Mouse (Mus musculus) intestine, embryonic 16.5 days (tissue): ENCODE data around the gene Rgs6. TPM values are rescaled to one million over a fixed set of nuclear protein-coding genes. Genes with fewer than 3 reads are reported as not detected.

Experiments used
- ATAC-seq: fragments of 200-750 bp; cut with Nextera tagmentation; 2 replicates; pipeline ENCODE4 v1.8.0; 2017; ENCODE audit warnings: moderate TSS enrichment, moderate library complexity
- H3K27ac ChIP-seq: fragments of 300-500 bp; sonication (generic); 2 replicates; pipeline ENCODE4 v1.5.1; 2014; ENCODE audit warnings: mild to moderate bottlenecking, low read length
- H3K27me3 ChIP-seq: fragments of 300-500 bp; sonication (generic); replicated peaks from 2 replicates; pipeline ENCODE4 v1.6.1; 2014; ENCODE audit warnings: low read length, control low read depth, mixed read lengths; ENCODE audit not compliant: control insufficient read depth, insufficient read depth
- H3K36me3 ChIP-seq: fragments of 300-500 bp; sonication (generic); 2 replicates; pipeline ENCODE4 v1.6.1; 2014; ENCODE audit warnings: low read length, control low read depth; ENCODE audit not compliant: control insufficient read depth, insufficient read depth
- H3K4me1 ChIP-seq: fragments of 300-500 bp; sonication (generic); 2 replicates; pipeline ENCODE4 v1.6.1; 2014; ENCODE audit warnings: low read length, control low read depth, mixed read lengths; ENCODE audit not compliant: control insufficient read depth, insufficient read depth
- H3K4me2 ChIP-seq: fragments of 300-500 bp; sonication (generic); 2 replicates; pipeline ENCODE4 v1.6.1; 2014; ENCODE audit warnings: low read depth, low read length, control low read depth
- H3K4me3 ChIP-seq: fragments of 300-500 bp; sonication (generic); 2 replicates; pipeline ENCODE4 v1.5.1; 2014; ENCODE audit warnings: mild to moderate bottlenecking, low read length
- H3K9ac ChIP-seq: fragments of 300-500 bp; sonication (generic); 2 replicates; pipeline ENCODE4 v1.6.1; 2014; ENCODE audit warnings: low read depth, low read length
- H3K9me3 ChIP-seq: fragments of 300-500 bp; sonication (generic); 2 replicates; pipeline ENCODE4 v1.6.1; 2016; ENCODE audit warnings: low read length, control low read depth; ENCODE audit not compliant: control insufficient read depth
- WGBS: fragments of 180-500 bp; shearing (Covaris S2); extraction: QIAGEN DNeasy Blood & Tissue Kit; methylation state at CpG from one replicate; pipeline ENCODE4 v1.1.7; 2014; 5-methylcytosine and 5-hydroxymethylcytosine counted together
- polyA plus RNA-seq: library from polyadenylated mRNA; unstranded; fragments of >200 nt; fragmentation: Nextera tagmentation; extraction: Ambion mirVana; gene quantifications from 2 replicates; pipeline ENCODE4 v1.2.1, GENCODE M21; 2015

Rgs6 gene
- polyA plus RNA-seq, 1 experiment from 2014 or later = 0.82 TPM

DNA sequence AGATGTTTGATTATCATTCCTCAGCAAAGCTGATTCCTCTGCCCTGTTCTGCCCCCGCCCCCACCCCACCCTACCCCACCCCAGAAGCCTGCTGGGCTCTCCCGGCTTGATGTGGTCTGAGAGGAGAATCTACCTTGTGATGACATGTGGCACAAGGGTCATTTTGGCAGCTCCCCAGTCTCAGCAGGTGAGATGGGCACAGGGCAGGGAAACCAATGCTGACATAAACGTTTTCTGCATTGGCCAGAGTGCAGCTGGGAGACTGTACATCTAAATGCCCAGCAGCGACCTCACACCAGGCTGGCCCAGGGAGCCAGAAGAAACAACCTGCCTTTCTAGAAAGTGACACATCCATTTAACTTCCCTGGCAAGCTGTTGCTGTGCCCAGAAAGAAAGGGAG, 572.6 kb downstream of the Rgs6 start:
- H3K4me1 ChIP-seq = no peaks in the 10 kb centered on the region
- no peaks in the 10 kb centered on the region for H3K9me3 ChIP-seq
- H3K27ac ChIP-seq = no peak overlapping the region
- H3K4me3 ChIP-seq = no peak overlapping the region
- H3K9ac ChIP-seq = no peak overlapping the region
- 76% methylated on average over 4 of the region's 4 CpGs for WGBS
- no peak overlapping the region for H3K4me2 ChIP-seq
- H3K36me3 ChIP-seq = no peaks in the 10 kb centered on the region
- no peaks in the 10 kb centered on the region for H3K27me3 ChIP-seq
- no peak for ATAC-seq

DNA sequence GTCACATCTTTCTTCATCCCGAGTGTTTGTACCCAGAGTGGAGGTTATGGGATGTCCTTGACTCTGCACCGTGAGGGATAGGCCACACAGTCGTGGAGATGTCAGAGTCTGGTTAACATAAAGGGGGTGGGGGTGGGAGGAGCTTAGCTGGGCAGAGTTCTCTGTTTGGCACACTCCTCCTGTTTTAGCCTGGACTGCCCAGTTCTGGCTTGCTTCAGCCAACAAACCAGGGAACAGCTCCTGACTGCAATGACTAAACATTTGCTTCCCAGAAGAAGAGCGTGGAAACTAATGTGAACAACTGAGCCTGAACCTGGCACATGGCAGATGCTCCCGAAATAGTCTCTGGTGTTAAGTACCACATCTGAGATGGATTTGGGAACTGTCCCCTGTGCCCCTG, 575.6 kb downstream of the Rgs6 start:
- no peak overlapping the region for H3K27ac ChIP-seq
- H3K27me3 ChIP-seq = no peaks in the 10 kb centered on the region
- H3K9me3 ChIP-seq = no peaks in the 10 kb centered on the region
- H3K4me3 ChIP-seq = no peak overlapping the region
- H3K4me1 ChIP-seq = no peaks in the 10 kb centered on the region
- ATAC-seq = no peak
- H3K9ac ChIP-seq = no peak overlapping the region
- 38% methylated on average over 5 of the region's 5 CpGs for WGBS
- H3K36me3 ChIP-seq = no peaks in the 10 kb centered on the region
- H3K4me2 ChIP-seq = no peak overlapping the region

DNA sequence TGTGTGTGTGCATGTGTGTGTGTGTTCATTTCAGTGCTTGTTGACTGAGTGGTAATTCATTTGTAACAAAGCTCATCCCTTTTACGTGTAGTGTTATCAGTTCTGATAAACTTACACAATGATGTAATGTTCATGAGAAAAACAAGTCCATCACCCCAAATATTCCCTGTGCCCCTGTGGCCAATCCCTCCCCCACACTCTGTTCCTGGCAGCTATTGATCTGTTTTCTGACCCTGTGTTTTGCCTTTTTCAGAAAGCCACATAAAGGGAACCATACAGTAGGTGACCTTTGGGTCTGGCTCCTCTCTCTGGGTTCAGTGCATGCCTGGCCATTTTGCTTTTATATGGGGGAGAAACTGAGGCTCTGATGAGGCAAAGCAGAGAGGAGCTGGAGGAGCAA, 577.0 kb downstream of the Rgs6 start:
- Histone ChIP-seq H3K27ac (no peak overlapping the region), H3K9ac (no peak overlapping the region), H3K36me3 (no peaks in the 10 kb centered on the region), H3K4me3 (no peak overlapping the region), H3K9me3 (no peaks in the 10 kb centered on the region), H3K27me3 (no peaks in the 10 kb centered on the region), H3K4me2 (no peak overlapping the region), H3K4me1 (no peaks in the 10 kb centered on the region)
- no peak for ATAC-seq
- WGBS = 65% methylated on average over 1 of the region's 1 CpGs

DNA sequence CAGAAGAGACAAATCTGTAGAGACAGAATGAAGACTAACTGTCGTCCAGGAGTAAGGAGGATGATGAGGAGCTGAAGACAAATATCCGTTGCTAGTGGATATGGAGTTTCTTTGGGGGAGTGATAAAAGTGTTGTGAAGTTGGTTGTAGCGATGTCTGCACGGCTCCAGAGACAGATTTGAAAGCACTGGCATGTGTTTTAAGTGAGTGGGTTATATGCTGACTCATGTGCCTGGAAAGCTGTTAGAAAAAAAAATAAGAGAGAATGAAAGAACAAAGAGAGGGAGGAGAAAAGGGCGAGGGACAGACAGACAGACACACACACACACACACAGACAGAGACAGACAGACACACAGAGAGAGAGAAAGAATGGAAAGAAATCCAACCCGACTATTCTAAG, 580.2 kb downstream of the Rgs6 start:
- H3K27ac ChIP-seq = no peak overlapping the region
- no peak overlapping the region for H3K4me2 ChIP-seq
- no peak overlapping the region for H3K4me3 ChIP-seq
- H3K27me3 ChIP-seq = no peaks in the 10 kb centered on the region
- no peak for ATAC-seq
- H3K36me3 ChIP-seq = no peaks in the 10 kb centered on the region
- H3K4me1 ChIP-seq = no peaks in the 10 kb centered on the region
- no peak overlapping the region for H3K9ac ChIP-seq
- H3K9me3 ChIP-seq = no peaks in the 10 kb centered on the region
- 77% methylated on average over 6 of the region's 6 CpGs for WGBS

DNA sequence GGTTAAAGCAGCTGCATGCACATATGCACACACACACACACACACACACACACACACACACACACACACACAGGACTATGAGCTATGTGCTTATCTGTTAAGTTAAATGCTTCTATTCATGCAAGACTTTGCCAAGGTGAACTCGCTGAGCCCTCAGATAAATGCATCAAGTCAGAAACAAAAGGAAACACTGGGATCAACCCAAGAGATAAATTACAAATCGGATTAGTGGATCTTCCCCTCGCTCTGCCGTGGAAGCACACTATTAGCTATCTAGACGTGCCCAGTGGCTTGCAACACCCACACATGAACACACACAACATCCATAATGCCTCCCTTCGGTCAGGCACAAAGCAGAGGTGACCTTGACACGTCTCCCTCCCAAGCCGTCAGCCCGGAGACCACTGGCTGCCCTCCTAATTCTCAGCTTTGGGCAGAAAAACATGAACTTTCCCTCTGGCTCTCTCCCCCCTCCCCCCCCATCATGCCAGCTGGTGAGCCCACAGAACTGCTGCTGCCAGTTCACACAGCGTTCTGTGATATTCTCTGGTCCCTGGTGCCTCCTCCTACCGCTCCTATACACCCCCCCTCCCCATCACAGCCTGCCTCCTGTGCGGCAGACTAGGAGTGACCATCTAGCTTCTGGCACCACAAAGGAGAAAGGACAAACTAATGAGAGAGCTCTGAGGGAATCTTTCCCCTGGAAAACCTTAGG, 581.6 kb downstream of the Rgs6 start:
- H3K9ac ChIP-seq = no peak overlapping the region
- no peaks in the 10 kb centered on the region for H3K9me3 ChIP-seq
- no peaks in the 10 kb centered on the region for H3K27me3 ChIP-seq
- H3K36me3 ChIP-seq = no peaks in the 10 kb centered on the region
- H3K4me2 ChIP-seq = no peak overlapping the region
- WGBS = 37% methylated on average over 12 of the region's 12 CpGs
- H3K4me3 ChIP-seq = no peak overlapping the region
- no peak for ATAC-seq
- H3K4me1 ChIP-seq = no peaks in the 10 kb centered on the region
- no peak overlapping the region for H3K27ac ChIP-seq

DNA sequence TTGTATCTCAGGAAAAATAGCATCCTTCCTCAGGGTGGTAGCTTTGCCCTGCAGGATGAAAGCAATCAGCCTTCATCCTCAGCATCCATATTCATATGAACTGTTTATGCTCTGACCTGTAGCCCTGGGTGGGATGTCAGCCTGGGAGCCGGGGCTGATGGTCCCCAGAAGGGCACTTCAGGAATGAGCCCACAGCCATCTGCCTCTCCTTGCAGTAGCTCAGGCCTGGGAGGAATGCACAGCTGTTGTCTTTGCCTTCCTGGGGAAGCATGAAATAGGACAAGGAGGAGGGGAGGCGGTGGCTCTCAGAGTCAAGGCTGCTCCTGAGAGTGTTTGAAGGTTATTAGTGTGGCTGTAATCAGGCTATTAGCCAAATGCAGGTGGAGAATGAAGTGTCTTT, 590.7 kb downstream of the Rgs6 start:
- H3K4me2 ChIP-seq = no peak overlapping the region
- H3K9ac ChIP-seq = no peak overlapping the region
- H3K27ac ChIP-seq = no peak overlapping the region
- no peaks in the 10 kb centered on the region for H3K36me3 ChIP-seq
- no peaks in the 10 kb centered on the region for H3K9me3 ChIP-seq
- H3K4me3 ChIP-seq = no peak overlapping the region
- ATAC-seq = no peak
- no peaks in the 10 kb centered on the region for H3K27me3 ChIP-seq
- no peaks in the 10 kb centered on the region for H3K4me1 ChIP-seq
- WGBS = 59% methylated on average over 2 of the region's 2 CpGs

DNA sequence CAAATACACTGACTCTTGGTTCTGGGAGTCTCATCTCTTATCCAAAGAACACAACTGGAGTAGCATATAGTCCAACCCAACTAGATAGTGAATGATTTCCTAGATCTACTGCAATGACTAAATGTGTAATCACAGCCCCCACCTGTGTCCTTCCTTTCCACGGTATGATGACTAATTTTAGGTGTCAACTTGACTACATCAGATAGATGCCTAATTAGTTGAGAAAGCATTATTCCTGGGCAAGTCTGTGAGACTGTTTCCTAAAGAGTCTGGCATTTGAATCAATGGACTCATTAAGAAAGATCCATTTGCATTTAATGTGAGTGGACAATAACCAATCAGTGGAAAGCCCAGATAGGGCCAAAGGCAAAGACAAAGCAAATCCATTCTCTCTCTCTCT, 591.8 kb downstream of the Rgs6 start:
- no peak overlapping the region for H3K4me3 ChIP-seq
- no peaks in the 10 kb centered on the region for H3K9me3 ChIP-seq
- no peak for ATAC-seq
- H3K27me3 ChIP-seq = no peaks in the 10 kb centered on the region
- no peak overlapping the region for H3K9ac ChIP-seq
- no peaks in the 10 kb centered on the region for H3K4me1 ChIP-seq
- 71% methylated on average over 1 of the region's 1 CpGs for WGBS
- no peak overlapping the region for H3K27ac ChIP-seq
- no peak overlapping the region for H3K4me2 ChIP-seq
- H3K36me3 ChIP-seq = no peaks in the 10 kb centered on the region

DNA sequence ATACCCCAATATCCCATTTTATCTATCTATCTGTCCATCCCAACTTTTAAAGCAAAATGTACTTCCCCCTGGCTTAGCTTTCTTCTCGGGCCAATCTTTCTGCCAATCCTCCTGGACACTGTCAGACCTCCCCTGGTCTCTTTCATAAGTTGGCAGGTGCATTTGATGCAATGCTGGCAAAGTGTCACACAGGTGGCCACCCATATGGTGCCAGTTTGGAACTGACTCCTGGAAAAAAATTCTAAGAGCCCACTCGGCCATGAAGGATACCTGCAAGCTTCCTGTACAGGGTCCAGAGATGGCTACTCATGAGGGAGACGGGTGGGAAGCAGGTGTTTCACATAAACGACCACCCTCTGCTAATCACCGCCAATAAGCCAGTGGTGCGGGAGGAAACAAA, 592.5 kb downstream of the Rgs6 start:
- 76% methylated on average over 6 of the region's 6 CpGs for WGBS
- Histone ChIP-seq H3K4me3 (no peak overlapping the region), H3K27me3 (no peaks in the 10 kb centered on the region), H3K4me2 (no peak overlapping the region), H3K4me1 (no peaks in the 10 kb centered on the region), H3K27ac (no peak overlapping the region), H3K36me3 (no peaks in the 10 kb centered on the region), H3K9me3 (no peaks in the 10 kb centered on the region), H3K9ac (no peak overlapping the region)
- no peak for ATAC-seq

DNA sequence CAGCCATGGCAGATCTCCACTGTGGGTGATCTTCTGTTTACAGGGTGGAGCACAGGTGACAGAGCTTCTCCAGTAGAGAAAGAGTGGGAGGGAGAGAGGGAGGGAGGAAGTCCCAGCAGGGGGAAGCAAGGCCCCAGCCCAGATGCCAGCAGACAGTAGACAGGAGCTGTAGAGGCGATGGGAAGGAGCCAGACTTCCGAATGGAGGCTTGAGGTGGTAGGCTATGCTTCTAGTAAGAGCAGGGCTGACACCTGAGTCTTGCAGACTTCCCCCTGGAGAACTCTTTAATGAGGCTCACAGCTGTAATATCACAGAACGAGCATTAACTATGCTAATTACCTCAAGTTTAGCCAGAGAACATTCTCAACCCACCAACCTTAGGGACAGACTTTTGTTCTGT, 613.6 kb downstream of the Rgs6 start:
- Histone ChIP-seq H3K27me3 (no peaks in the 10 kb centered on the region), H3K36me3 (no peaks in the 10 kb centered on the region), H3K9ac (no peak overlapping the region), H3K4me3 (no peak overlapping the region), H3K9me3 (no peaks in the 10 kb centered on the region), H3K4me2 (no peak overlapping the region), H3K27ac (no peak overlapping the region), H3K4me1 (no peaks in the 10 kb centered on the region)
- no peak; the same call in 1 of the 2 replicates for ATAC-seq
- WGBS = 37% methylated on average over 3 of the region's 3 CpGs

DNA sequence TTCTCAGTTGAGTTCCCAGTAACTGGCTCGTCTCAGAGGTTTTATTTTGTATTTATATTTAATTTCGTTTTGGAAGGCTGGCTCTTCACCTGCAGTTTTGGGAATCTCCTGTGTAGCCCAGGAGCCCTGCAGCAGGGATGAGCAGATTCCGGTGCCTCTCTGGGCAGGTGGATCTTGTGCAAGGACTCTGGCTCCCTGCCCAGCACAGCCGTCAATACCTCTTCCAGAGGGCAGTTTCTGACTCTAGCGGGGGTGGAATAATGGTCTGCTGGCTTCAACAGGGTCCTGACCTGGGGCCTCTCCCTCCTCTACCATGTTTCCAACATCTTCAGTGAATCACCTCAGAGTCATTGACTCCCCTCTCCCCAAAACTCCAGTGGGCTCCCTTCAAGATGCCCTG, 616.3 kb downstream of the Rgs6 start:
- Histone ChIP-seq H3K4me1 (peaks cover 3% of the 10 kb centered on the region), H3K36me3 (no peaks in the 10 kb centered on the region), H3K9ac (no peak overlapping the region), H3K27ac (no peak overlapping the region), H3K27me3 (no peaks in the 10 kb centered on the region), H3K4me3 (no peak overlapping the region), H3K4me2 (no peak overlapping the region), H3K9me3 (no peaks in the 10 kb centered on the region)
- 57% methylated on average over 5 of the region's 5 CpGs for WGBS
- ATAC-seq = no peak
